Mouse (Mus musculus) liver, postnatal 0 days (tissue): ENCODE data around the gene Siglecf.

Experiments used
- CTCF ChIP-seq: sonication (generic); IDR thresholded peaks from 2 replicates; pipeline ENCODE4 v1.5.1; 2016; ENCODE audit warnings: antibody characterized with exemption, low read depth
- EP300 ChIP-seq: IDR thresholded peaks from 2 replicates; pipeline ENCODE4 v1.6.1; 2016; ENCODE audit warnings: antibody characterized with exemption, low read depth, mild to moderate bottlenecking

GRCm38 (mm10) chr7:43353758-43354157 is 2.6 kb downstream of the Siglecf start:
- TF ChIP-seq CTCF (no peak), EP300 (no peak)
